Mouse (Mus musculus) adrenal gland, adult (tissue): Measurements from ENCODE around the gene Myt1l.

Source experiments
- DNase-seq, 2 experiments: peaks; one replicate each; pipeline ENCODE4 v3.0.0; 2022 to 2023; ENCODE audit warnings: low spot score in 1 of 2; ENCODE audit not compliant: inconsistent age in 2 of 2

Gene Myt1l

DNA sequence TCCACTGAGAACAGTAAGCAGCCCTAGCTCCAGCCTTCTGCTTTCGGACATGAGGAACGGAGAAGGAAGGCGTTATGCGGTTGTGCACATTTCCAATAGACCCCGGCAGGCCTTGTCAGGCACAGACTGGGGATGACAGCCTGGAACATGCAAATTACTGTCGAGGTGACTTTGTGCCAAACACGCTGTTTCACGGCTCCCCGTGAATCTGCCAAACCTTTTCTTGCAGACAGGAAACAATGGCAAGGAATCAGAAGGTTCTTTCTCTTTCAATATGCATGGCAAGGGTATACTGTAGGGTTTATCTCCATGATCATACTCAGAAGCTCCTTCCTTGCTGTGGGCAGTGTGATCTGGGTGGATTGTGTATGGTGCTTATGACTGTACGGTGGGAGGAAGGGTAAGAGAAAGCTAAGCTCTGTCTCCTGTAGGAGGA lies 127.0 kb downstream of the Myt1l start:
- no peak for DNase-seq

GRCm38 (mm10) chr12:29655673-29656072 lies 127.5 kb downstream of the Myt1l start:
- DNase-seq = no peak

GRCm38 (mm10) chr12:29657061-29657460 lies 128.9 kb downstream of the Myt1l start:
- peak in 1 of 2 experiments; percentile 38 for DNase-seq

DNA sequence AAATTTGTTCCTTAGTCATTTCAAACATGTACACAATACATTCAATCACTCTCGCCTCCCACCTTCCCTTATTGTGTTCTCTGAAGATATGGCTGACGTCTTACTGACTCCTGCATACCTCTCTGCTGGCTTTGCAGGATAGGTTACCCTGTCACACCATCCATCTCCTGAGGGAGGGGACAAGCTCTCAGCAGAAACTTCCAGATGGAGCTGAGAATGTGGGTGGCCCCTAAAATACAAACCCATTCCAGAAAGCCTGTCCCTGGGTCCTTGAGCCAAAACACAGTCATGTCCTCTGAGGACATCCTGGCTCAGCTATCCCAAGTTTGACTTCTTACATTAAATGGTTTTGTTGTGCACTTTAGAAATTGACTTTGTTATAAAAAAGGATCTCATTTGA lies 129.7 kb downstream of the Myt1l start:
- DNase-seq = no peak

- no peak for DNase-seq
Observed at GRCm38 (mm10) chr12:29671984-29672383, 143.8 kb downstream of the Myt1l start.

DNA sequence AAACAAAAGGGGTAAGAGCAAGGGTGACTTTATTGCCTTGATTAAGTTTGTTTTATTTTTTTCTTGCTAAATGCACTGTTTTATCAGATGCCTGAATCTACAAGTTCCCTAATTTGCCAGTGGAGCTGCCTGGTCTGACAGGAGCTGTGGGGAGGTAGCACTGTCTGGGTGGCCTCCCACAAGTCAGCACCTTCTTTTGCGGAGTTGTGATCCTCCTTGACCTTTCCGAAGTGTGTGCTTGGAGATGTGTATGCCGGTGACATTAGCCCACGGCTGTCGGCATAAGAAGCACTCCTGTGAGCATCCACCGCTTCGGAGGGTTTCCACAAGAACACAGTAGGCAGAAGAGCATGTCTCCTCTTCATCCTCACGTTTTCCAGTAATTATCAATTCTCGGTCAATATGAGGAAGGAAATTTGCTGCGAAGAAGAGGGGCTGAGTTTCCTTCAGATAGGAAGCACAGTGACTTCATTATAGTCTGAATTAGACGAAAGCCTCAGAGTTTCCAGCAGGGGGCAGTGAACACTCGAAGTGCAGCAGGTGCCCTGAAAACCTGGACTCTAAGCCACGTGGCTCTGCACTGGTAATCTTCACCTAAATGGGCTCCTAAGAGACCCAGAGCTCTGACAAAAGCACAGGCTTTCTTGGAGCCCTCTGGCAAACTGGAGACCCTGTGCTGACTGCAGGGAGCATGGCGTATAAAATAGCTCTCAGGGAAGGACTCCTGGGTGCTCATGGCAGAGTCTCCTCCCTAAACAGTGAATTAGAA lies 147.6 kb downstream of the Myt1l start:
- peak; percentile 51 to 86 for DNase-seq

- DNase-seq = no peak
Observed at GRCm38 (mm10) chr12:29682384-29682783, 154.2 kb downstream of the Myt1l start.

- no peak for DNase-seq
Observed at GRCm38 (mm10) chr12:29682946-29683345, 154.8 kb downstream of the Myt1l start.

- DNase-seq = no peak
Observed at GRCm38 (mm10) chr12:29686241-29686640, 158.1 kb downstream of the Myt1l start.

- DNase-seq = peak; percentile 44 to 81
Observed at GRCm38 (mm10) chr12:29691566-29691965, 163.4 kb downstream of the Myt1l start.

DNA sequence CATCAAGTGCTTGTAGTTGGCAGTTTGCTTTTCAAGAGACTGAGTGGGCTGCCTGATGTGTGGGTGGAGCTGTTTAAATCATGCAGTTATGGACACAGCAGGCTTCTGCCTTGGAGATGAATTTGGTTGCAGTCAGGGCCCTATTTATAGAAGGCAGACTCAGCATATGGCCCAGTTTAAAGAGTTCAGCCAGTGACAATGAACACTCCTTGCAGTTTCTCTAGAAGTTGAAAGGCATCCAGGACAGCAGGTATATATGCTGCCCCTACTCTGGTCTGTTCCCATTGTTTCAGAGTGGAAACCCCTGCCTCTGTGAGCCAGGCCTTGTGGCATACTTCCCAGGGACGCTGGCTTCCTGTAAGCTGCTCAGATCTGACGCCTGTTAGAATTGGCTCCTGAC lies 167.0 kb downstream of the Myt1l start:
- peak in 1 of 2 experiments; percentile 38 for DNase-seq

DNA sequence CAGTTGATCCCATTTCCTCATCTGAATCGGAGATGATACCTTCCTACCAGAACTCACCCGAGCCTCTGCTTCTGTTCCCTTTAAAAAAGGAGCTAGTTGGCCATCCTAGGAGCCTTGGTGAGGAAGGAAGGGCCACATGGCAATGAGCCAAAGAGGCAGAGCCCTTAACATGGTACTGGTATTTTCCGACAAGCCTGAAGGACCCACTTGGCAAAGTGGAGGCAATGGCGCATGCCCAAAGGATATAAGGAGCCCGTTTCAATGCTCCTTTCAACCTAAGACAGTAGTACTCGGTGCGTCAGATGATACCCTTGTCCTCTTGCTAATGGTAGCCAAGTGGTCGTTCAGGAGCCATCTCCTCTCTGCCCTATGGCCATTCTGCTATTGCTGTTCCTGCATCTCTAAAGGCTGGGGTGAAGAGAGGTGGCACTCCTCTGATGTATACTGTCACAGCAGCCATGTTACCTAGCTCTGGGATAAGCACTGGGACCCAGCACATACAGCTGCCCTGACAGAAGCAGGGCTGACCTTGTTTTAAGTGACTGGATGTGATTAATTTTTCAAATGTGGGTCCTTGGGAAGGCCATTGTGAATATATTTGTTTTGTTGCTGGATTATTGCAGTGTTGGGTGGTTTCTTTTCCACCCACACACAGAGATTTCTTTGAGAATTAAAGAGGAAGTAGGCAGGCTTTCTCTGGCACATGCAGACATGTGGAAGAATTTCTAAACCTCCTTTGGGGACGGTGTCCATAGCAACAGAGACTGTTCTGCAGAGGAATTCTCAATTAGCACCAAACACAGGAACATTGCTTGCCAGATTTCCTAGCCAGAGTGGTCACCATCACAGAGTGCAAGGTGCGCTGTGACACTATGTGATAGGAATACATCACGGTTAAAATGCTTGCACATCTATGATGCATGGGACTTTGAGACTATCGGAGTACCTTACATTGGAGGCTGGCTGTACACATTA lies 169.6 kb downstream of the Myt1l start:
- DNase-seq = peak in 1 of 2 experiments; percentile 64

- DNase-seq = no peak
Observed at GRCm38 (mm10) chr12:29698541-29698940, 170.4 kb downstream of the Myt1l start.

DNA sequence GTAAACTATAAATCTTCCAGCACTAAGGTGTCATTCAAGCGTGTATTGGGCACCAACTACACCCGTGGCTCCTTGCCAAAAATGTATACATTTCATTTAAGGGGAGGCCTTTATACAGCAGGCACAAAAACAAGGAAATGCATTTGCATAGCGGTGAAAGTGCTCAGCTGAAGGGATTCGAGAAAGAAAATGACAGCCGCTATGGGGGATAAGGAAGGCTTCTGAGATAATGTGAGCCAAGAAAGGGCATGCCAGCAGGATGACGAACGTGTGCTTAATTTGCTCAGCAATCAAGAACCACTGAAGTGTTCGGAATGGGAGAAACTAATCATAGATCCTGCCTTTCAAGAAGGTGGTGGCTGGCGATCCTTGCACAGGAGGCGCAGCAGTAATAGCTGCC lies 170.8 kb downstream of the Myt1l start:
- DNase-seq = no peak

- no peak for DNase-seq
Observed at GRCm38 (mm10) chr12:29699386-29699785, 171.2 kb downstream of the Myt1l start.

- DNase-seq = no peak
Observed at GRCm38 (mm10) chr12:29700026-29700425, 171.8 kb downstream of the Myt1l start.

- DNase-seq = no peak
Observed at GRCm38 (mm10) chr12:29701076-29701475, 172.9 kb downstream of the Myt1l start.

DNA sequence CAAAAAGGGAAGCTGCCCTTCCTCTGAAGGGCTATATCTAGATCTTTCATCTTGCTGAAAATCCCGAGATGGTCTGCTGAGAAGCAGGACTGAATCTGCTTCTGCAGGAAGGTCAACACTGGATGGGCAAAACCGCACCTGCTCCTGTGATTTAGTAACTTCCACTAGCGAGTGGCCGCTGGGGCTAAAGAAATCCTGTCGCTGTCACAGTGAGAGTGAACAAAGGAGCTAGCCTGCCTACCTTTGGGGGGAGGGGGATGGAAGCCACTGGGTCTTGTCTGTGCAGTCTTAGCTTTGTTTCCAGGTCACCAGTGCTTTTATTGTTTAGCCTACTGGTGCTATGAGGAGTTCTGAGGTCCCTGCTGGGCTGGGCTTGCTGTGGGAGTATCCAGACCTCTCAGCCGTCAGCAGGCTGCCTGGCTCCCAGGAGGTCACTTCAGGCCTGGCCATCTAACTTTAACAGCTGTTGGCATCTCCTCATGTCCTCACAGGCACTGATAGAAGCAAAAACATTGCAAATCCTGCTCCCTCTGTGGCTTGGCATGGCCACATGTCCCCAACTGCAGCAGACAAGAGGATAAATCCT lies 173.6 kb downstream of the Myt1l start:
- no peak for DNase-seq

DNA sequence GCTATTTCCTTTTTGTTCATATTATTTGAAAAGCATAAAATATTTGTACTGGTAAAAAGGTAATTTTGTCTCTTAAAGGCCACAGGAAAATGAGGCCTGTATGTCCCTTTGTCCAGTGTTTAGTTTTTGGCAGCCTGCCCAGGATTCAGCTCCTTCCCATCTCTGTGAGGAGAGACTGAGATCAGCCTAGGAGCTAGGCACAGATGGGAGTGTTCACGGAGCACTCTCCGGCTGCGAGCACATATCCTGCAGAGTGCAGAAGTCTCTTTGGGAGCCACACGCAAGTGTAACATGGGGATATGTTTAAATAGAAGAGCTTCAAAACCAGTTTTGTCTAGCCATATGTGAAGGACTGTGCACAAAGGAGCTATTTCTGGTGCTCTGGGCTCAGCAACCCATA lies 174.4 kb downstream of the Myt1l start:
- DNase-seq = peak in 1 of 2 experiments; percentile 48

GRCm38 (mm10) chr12:29703541-29703940 lies 175.4 kb downstream of the Myt1l start:
- no peak for DNase-seq

- no peak for DNase-seq
Observed at GRCm38 (mm10) chr12:29707094-29707493, 178.9 kb downstream of the Myt1l start.
